Mouse (Mus musculus) thymus, postnatal 4 days (tissue): Measurements from ENCODE around the gene Galnt4.

Source experiments
- DNase-seq: peaks from one replicate; pipeline ENCODE4 v3.0.0; 2021

Gene Galnt4

GRCm38 (mm10) chr10:99107964-99108363 is at the start of gene Galnt4:
TSS of gene Galnt4 (plus strand) at chr10:99108159.
- DNase-seq, result peak; percentile 81

DNA sequence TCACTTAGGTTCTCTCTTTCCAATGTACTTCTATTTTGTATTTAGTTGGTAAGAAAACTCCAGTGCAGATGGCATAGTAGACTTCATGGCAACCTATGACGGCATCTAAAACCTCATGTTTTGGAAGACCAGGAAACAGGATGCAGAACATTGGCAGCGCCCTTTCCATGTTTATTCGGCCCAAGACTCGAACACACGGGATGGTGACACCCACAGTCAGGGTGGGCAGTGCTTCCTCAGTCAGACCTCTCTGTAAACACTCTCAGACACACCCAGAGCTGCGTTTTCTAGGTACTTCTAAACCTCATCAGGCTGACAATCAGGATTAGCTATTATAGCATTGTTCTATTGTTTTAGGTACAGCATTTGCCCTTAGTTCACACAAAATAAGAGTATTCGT is 47.4 kb upstream of the Galnt4 start:
- no peak for DNase-seq

GRCm38 (mm10) chr10:99061418-99061817 is 46.5 kb upstream of the Galnt4 start:
- no peak for DNase-seq

GRCm38 (mm10) chr10:99062546-99062945 is 45.4 kb upstream of the Galnt4 start:
- DNase-seq, result no peak

DNA sequence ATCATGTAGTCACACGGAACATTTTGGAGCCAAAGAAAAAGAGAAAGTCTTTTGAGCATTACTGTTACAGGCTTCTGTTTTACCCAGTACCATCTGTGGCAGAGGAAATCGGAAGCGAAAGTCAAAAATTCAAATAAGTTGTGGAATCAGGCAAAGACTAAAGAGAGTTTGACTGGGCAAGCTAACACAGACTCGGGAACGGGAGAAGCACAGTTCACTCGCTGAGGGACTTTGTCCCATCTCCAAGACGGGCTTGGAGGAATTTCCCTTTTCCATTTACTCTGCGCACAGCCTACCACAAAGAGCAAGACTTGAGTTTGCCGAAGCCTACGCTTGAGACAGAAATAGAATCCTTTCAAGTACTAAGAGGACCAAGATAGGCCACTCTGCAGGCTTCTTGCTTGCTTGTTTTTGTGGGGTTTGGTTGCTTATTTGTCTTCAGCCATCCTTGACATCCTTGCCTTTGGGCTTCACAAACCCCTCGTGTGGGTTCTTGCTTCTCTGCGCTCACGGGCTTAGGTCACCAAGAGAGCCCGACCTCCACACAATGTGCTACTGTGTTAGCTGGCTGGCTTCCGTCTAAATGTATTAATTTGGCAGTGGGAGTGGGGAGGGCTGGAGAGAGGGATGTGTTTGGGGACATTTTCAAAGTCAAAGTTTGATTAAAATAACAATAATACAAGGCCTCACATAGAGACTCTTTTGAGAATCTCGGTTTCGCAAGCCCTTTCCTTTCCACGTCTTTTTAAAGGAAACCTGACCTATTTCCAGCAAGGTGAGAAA is 31.7 kb upstream of the Galnt4 start:
- DNase-seq, result no peak

GRCm38 (mm10) chr10:99078621-99079020 is 29.3 kb upstream of the Galnt4 start:
- no peak for DNase-seq

DNA sequence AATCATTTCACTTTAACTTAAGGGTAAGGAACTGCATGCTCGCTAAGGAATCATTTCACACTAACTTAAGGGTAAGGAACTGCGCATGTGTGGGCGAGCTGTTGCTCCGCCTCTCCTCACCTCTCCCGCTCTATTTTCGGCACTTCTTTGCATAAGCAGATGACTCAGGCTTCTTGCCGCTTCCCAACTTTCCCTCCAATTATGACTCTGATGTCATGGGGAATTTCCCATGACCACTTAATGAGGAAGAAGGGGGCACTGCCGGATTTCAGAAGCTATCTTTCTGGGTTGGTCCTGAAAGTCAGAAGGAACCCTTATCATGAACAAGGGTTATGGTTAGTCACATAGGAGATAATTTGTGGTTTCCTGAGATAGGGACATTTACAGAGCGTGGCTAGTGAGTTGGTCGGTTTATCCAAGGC is 26.4 kb upstream of the Galnt4 start:
- no peak for DNase-seq

- DNase-seq, result no peak
These were observed 24.4 kb upstream of the Galnt4 start for GRCm38 (mm10) chr10:99083431-99084003.

DNA sequence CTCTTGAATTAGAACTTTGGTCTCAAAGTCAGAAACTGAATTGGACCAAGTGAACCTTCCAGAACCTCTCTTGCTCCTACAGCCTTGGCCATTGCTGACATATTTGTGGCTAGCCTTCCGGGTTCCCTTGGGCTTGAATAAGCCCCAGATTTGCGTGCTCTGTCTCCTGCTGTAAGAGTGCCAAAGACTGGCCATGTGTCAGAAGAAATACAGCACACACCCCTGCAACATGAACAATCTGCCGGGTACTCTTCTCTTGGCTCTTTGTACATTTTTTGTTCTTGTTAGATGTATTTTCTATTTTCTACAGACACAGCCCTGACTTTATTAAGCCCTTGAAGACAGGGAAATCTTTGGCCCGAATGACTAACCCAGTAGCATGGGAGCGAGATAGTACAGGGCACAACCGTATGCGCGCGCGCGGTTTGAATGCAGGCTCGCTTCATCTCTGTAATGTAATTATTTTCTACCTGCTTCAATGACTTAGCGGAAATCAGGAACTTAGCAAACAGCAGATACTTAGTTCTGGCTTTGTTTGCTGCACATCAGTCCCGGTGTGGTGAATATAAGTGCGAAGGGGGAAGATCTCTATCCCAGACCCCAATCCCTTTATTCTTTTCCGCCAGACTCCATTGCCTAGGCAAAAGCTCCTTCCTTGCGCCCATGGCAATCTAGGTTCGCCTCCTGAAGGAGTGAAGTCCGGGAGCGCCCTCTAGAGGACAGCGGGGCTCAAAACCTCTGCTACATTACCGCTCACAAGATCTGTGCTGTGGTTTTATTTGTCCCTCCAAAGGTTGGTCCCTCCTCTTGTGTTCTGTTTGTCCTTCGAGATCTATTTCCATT is 23.3 kb upstream of the Galnt4 start:
- peak; percentile 94 for DNase-seq

DNA sequence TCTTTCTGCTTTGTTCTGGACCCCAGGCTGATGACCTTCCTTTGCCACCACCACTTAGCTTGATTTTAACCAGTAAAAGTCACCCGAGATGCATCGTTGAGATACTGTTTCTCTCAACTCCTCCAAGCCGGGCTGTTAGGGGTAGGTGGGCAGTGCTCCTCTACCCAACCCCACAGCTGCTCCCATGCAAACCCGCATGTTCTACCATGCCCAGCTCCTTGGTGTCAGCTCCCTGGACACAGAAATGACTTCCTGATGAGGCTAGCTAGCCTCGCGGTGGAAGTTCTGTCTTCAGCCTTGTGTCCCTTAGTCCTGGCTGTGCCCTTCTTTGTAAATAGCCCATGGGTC is 22.7 kb upstream of the Galnt4 start:
- no peak for DNase-seq

DNA sequence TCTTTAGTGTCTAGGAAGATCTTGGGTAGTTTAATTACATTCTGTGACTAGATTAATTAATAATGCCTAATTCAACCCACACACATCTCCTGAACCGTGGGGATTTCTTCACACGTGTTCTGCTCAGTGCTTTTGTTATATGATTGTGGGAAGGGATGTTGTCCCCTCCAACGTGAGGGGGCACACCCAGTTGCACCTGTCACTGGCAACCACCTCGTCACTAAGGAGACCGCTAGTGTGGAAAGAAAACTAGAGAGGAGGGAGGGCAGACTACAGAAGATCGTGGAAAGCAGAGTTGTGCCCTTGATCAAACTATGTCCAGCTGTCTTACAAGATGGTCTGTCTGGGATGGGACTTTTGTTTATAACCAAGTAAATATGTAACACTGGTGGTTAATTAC is 21.9 kb upstream of the Galnt4 start:
- DNase-seq, result no peak

DNA sequence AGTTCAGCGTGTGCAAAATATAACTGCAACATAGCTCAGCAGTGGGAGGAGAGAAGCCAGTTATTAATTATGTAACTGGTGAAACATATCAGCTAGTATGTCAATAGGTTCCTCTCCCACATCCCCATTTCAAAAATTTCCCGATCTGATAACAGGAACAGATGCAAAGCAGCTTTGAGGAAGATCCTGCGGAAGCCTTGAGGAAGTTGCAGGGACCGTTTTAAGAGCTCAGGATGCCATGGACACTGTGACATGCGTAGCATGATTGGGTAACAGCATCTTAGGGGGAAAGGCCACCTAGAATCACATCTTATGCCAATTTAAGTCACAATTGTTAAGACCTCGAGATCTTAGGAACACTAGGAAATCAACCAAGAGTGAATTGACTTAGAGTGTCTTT is 18.1 kb upstream of the Galnt4 start:
- DNase-seq, result no peak

DNA sequence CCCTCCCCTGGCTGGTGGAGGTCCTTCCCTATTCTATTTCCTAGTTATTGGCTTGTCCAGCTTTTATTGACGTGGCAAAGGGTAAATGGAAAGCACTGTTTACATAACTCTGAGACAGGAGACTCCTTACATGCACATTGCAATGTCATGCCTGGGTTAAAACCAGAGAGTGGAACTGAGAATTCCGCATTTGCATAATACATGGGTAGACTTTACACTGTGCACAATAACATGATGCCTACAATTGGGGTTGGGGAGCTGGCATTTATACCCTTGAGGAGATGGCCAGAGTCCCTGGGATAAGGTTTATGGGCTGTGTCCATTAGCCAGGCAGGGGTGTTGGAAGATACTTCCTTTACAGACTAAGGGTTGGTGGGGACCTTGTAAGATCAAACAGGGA is 14.6 kb upstream of the Galnt4 start:
- no peak for DNase-seq

GRCm38 (mm10) chr10:99095114-99095513 is 12.8 kb upstream of the Galnt4 start:
- no peak for DNase-seq

- peak; percentile 73 for DNase-seq
These were observed 10.6 kb upstream of the Galnt4 start for GRCm38 (mm10) chr10:99097374-99097773.

DNA sequence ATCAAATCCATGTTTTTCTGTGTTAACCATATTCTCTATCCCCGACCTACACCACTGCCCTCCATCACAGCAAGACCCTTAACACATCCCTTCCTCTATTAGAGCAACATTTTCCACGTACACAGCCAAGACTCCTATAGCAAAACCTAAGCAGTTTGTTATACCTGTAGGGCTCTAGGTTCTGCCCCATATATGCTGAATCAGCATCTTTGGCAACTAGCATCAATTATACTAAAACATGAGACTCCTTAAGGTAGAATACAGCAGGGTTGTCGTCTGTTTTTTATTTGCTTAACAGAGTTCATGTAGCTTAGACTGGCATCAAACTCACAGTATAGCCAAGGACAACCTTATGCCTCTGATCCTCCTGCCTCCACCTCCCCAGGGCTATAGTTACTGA is 2.4 kb upstream of the Galnt4 start:
- DNase-seq, result no peak

- DNase-seq, result no peak
These were observed 1.7 kb upstream of the Galnt4 start for GRCm38 (mm10) chr10:99106311-99106702.

DNA sequence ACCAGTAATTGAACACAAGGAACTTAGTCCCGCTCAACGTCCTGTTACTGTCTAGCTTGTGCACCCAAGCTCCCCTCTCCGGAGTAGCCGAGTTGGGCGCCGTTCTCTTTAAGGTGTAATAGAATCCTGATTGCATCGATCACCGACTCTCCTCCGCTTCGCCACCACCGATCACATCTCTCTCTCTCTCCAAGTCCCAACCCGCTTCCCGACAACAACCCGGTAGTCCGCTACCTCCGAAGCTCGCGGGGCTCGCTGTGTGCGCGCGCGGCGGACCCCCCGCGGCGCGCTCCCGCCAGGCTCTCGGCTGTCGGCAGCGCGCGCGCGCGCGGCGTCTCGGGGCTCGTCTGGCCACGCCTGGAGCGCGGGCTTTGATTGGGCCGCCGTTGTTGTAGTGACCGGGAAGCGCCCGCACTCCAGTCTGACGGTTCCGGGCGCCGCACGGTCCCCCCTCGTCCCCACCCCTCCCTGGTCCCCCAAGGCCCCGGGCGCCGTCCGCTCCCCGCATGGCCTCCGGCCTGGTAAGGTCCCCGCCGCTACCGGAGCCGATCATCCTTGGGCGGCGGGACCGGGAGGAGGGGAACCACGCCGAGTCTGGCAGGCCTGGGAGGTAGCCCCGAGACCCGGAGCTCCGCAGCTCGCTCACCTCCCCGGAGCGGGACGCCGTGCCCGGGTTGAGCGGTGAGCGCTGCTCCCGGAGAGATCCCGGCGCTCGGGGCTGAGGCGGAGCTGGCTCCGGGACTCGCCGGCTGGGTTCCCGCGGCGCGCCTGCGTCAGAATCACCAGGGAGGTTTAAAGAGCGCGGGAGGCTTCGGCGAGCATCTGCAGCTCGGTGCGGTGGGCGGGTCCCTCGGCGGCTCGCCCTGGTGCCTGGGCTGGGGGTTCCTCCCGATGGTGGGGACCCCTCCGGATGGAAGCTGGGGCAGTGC is 992 bp upstream of the Galnt4 start, which contains the start of gene Poc1b:
Gene Poc1b, plus strand, starts transcription at position 334 of the 929 bp plus-strand sequence.
- peak; percentile 91 for DNase-seq

DNA sequence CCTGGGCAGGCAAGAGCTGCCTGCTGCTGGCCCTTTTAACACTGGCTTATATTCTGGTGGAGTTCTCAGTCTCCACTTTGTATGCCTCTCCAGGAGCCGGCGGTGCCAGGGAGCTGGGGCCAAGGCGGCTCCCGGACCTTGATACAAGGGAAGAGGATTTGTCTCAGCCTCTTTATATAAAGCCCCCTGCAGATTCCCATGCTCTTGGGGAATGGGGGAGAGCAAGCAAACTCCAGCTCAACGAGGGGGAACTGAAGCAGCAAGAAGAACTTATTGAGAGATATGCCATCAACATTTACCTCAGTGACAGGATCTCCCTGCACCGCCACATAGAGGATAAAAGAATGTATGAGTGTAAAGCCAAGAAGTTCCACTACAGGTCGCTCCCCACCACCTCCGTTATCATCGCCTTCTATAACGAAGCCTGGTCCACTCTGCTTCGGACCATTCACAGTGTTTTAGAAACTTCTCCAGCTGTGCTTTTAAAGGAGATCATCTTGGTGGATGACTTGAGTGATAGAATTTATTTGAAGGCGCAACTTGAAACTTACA is 548 bp downstream of the Galnt4 start:
- DNase-seq, result no peak

- no peak for DNase-seq
These were observed 5.6 kb downstream of the Galnt4 start for GRCm38 (mm10) chr10:99113533-99113932.

GRCm38 (mm10) chr10:99114295-99114694 is 6.3 kb downstream of the Galnt4 start:
- no peak for DNase-seq
